Mouse (Mus musculus): ENCODE results near the gene Naxe. TPM values are rescaled to one million over a fixed set of nuclear protein-coding genes. Genes with fewer than 3 reads are reported as not detected.
A peak's percentile ranks its signal among the peaks of the same experiment; 100 is the strongest.

Gene Naxe
- total and polyA plus RNA-seq, 3 experiments = 114 to 182 (median 165) TPM

DNA sequence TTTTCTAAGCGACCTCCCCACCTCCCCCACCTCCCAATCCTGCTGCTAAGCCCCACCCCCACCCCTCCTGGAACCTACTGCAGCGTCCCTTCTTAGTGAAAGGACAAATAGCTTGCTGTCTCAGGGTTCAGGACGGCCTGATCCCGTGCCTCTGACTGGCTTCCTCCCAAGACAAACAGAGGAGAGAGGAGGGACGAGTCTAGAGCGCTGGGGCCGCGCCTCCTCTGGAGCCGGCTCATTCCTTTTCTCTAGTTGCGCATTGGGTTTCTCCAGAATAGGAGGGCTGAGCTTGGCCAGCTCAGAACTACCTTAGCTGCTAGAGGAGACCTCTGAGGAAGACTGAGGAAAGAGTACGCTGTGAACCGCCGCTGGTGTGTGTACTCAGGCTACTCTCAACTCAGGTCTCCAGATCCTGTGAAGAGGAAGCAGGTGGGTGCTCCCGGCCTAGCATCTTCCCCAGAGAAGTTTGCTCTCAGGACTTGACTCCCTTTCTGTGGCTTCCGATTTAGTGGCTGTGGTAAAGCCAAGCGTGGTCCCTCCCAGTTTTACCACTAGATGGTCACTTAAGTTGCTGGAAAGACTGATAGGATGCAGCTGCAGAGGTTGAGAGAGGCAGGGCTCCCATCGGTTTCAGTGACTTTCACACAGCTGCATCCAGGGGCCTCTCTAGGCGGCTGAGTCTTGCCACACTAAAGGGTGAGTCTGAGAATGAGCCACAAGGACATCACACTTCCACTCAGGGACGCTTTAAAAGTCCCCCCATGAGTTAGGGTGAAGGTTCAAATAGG lies 27.5 kb downstream of the Naxe start:
- Histone ChIP-seq H3K36me3 (ENCODE audit: control insufficient read depth in 1 of 2, insufficient read depth in 2 of 2, low read length in 2 of 2) (peaks cover 0 to 2% of the 10 kb centered on the region in 2 experiments; a peak in 2 of 4 replicates), H3K27ac (ENCODE audit: control insufficient read depth, low read depth, low read length) (no peak overlapping the region), H3K9me3 (replicated peaks; ENCODE audit: insufficient read depth, low read length) (no peaks in the 10 kb centered on the region), H3K9ac (ENCODE audit: control insufficient read depth, low read depth, low read length, poor library complexity, severe bottlenecking) (no peak overlapping the region), H3K4me3 (ENCODE audit: control insufficient read depth in 1 of 2, insufficient read depth in 1 of 2, low read depth in 2 of 2, low read length in 2 of 2) (no peak overlapping the region), H3K79me2 (ENCODE audit: control insufficient read depth, insufficient read depth, low read length, poor library complexity) (no peaks in the 10 kb centered on the region), H3K4me1 (ENCODE audit: control insufficient read depth in 1 of 2, insufficient read depth in 2 of 2, low read length in 2 of 2) (0 out of 4 replicates have a peak, but pooled peaks cover 0 to 2% of the 10 kb centered on the region in 2 experiments), H3K27me3 (ENCODE audit: control insufficient read depth in 1 of 2, insufficient read depth in 2 of 2, low read length in 2 of 2) (no peaks in the 10 kb centered on the region; a peak in 3 of 4 replicates)
- DNase-seq (ENCODE audit: low read depth, low spot score) = no peak
- TF ChIP-seq USF1 (IDR thresholded peaks at IDR 0.05; ENCODE audit: low read depth, low read length) = no peak
- no peak for TF ChIP-seq CTCF (IDR thresholded peaks at IDR 0.05 in 2 of 3, conservative IDR thresholded peaks at IDR 0.05 in 1 of 3; ENCODE audit: control insufficient read depth in 1 of 3, insufficient read depth in 1 of 3, low read depth in 2 of 3, low read length in 3 of 3, poor library complexity in 1 of 3, severe bottlenecking in 1 of 3)
- no peak for TF ChIP-seq TCF12 (IDR thresholded peaks at IDR 0.05; ENCODE audit: low read depth, low read length)
- TF ChIP-seq GATA1 (IDR thresholded peaks at IDR 0.05; ENCODE audit: low read depth, low read length) = no peak
- TF ChIP-seq ZNF384 (IDR thresholded peaks at IDR 0.05; ENCODE audit: low read depth, low read length) = no peak

GRCm38 (mm10) chr3:88027434-88028186 lies 30.7 kb downstream of the Naxe start, which contains the start of gene Hapln2:
Gene Hapln2 (minus strand): TSS chr3:88027583.
- Histone ChIP-seq H3K27ac (ENCODE audit: control insufficient read depth, low read depth, low read length) (no peak within 1 kb of the TSS), H3K9ac (ENCODE audit: control insufficient read depth, low read depth, low read length, poor library complexity, severe bottlenecking) (no peak within 1 kb of the TSS), H3K79me2 (ENCODE audit: control insufficient read depth, insufficient read depth, low read length, poor library complexity) (no peaks in the 10 kb centered on the region), H3K27me3 (ENCODE audit: control insufficient read depth in 1 of 2, insufficient read depth in 2 of 2, low read length in 2 of 2) (peaks cover 0 to 2% of the 10 kb centered on the region in 2 experiments; a peak in 3 of 4 replicates), H3K36me3 (ENCODE audit: control insufficient read depth in 1 of 2, insufficient read depth in 2 of 2, low read length in 2 of 2) (no peaks in the 10 kb centered on the region), H3K9me3 (replicated peaks; ENCODE audit: insufficient read depth, low read length) (no peaks in the 10 kb centered on the region), H3K4me3 (ENCODE audit: control insufficient read depth in 1 of 2, insufficient read depth in 1 of 2, low read depth in 2 of 2, low read length in 2 of 2) (no peak within 1 kb of the TSS), H3K4me1 (ENCODE audit: control insufficient read depth in 1 of 2, insufficient read depth in 2 of 2, low read length in 2 of 2) (no peaks in the 10 kb centered on the region)
- TF ChIP-seq ZKSCAN1 (IDR thresholded peaks at IDR 0.05; ENCODE audit: low read depth, low read length) = no peak
- peak; percentile 71 to 86 (median 81) for TF ChIP-seq CTCF (IDR thresholded peaks at IDR 0.05 in 2 of 3, conservative IDR thresholded peaks at IDR 0.05 in 1 of 3; ENCODE audit: control insufficient read depth in 1 of 3, insufficient read depth in 1 of 3, low read depth in 2 of 3, low read length in 3 of 3, poor library complexity in 1 of 3, severe bottlenecking in 1 of 3)
- no peak; the same call in 1 of the 2 replicates for TF ChIP-seq SIN3A (IDR thresholded peaks at IDR 0.05; ENCODE audit: low read length)
- TF ChIP-seq HCFC1 (IDR thresholded peaks at IDR 0.05; ENCODE audit: low read depth, low read length) = 0 out of 2 replicates have a peak, but pooled peaks have one; percentile 26
- peak; percentile 87 for TF ChIP-seq RAD21 (IDR thresholded peaks at IDR 0.05; ENCODE audit: low read depth, low read length)
- no peak for TF ChIP-seq JUND (IDR thresholded peaks at IDR 0.05; ENCODE audit: low read depth, low read length)
- TF ChIP-seq ZC3H11A (IDR thresholded peaks at IDR 0.05; ENCODE audit: low read depth, low read length) = peak; percentile 81
- TF ChIP-seq BHLHE40 (IDR thresholded peaks at IDR 0.05; ENCODE audit: borderline replicate concordance, low read depth, low read length) = 0 out of 2 replicates have a peak, but pooled peaks have one; percentile 22
- TF ChIP-seq SMC3 (IDR thresholded peaks at IDR 0.05; ENCODE audit: low read depth, low read length) = peak; percentile 86
- TF ChIP-seq POLR2AphosphoS2 (IDR thresholded peaks at IDR 0.05; ENCODE audit: low read length) = no peak
- TF ChIP-seq MAX (IDR thresholded peaks at IDR 0.05; ENCODE audit: low read length) = no peak
- peak; percentile 68 for DNase-seq (ENCODE audit: low read depth, low spot score)

Measured in MEL (cell line).